Mouse (Mus musculus): ENCODE results near the gene Ipmk.
"Not testable (repeated sequence)": the region's sequence is repeated elsewhere in the genome, so short reads cannot be mapped to it uniquely, and the experiment has no call there.

Gene Ipmk

GRCm38 (mm10) chr10:71403638-71404037 is 56.1 kb downstream of the Ipmk start:
- in situ Hi-C loops (cut with MboI, MseI): loop anchor here in 1 of 2 experiments (5.0 kb wide), 1 partner anchor 76 kb away; no protein-coding TSS in a partner anchor

GRCm38 (mm10) chr10:71405523-71406217 is 58.1 kb downstream of the Ipmk start:
- in situ Hi-C loops (cut with MboI, MseI): loop anchor here in 1 of 2 experiments (5.0 kb wide), 1 partner anchor 83 kb away; no protein-coding TSS in a partner anchor

GRCm38 (mm10) chr10:71409948-71410347 is 62.4 kb downstream of the Ipmk start:
- in situ Hi-C loops (cut with MboI, MseI): loop anchor here in 1 of 2 experiments (5.0 kb wide), 1 partner anchor 88 kb away; no protein-coding TSS in a partner anchor

- in situ Hi-C loops (cut with MboI, MseI): no loop called here
Measured at GRCm38 (mm10) chr10:71413401-71413800, 65.8 kb downstream of the Ipmk start.

GRCm38 (mm10) chr10:71421531-71421930 is 74.0 kb downstream of the Ipmk start:
- in situ Hi-C loops (cut with MboI, MseI): no loop called here

GRCm38 (mm10) chr10:71422047-71423037 is 74.8 kb downstream of the Ipmk start:
- in situ Hi-C loops (cut with MboI, MseI): no loop called here

GRCm38 (mm10) chr10:71426740-71427139 is 79.2 kb downstream of the Ipmk start:
- in situ Hi-C loops (cut with MboI, MseI): no loop called here

GRCm38 (mm10) chr10:71427381-71427780 is 79.8 kb downstream of the Ipmk start:
- in situ Hi-C loops (cut with MboI, MseI): no loop called here

- in situ Hi-C loops (cut with MboI, MseI): no loop called here
Measured at GRCm38 (mm10) chr10:71428246-71428864, 80.8 kb downstream of the Ipmk start.

- in situ Hi-C loops (cut with MboI, MseI): no loop called here
Measured at GRCm38 (mm10) chr10:71430661-71431060, 83.1 kb downstream of the Ipmk start.

GRCm38 (mm10) chr10:71443086-71443485 is 95.5 kb downstream of the Ipmk start:
- in situ Hi-C loops (cut with MboI, MseI): loop anchor here in 1 of 2 experiments (10.0 kb wide), 1 partner anchor 618 kb away; no protein-coding TSS in a partner anchor

- in situ Hi-C loops (cut with MboI, MseI): loop anchor here in 1 of 2 experiments (10.0 kb wide), 1 partner anchor 623 kb away; no protein-coding TSS in a partner anchor
Measured at GRCm38 (mm10) chr10:71447661-71448060, 100.1 kb downstream of the Ipmk start.

GRCm38 (mm10) chr10:71448284-71448683 is 100.7 kb downstream of the Ipmk start:
- in situ Hi-C loops (cut with MboI, MseI): loop anchor here in 1 of 2 experiments (10.0 kb wide), 1 partner anchor 623 kb away; no protein-coding TSS in a partner anchor

- in situ Hi-C loops (cut with MboI, MseI): no loop called here
Measured at GRCm38 (mm10) chr10:71455355-71455754, 107.8 kb downstream of the Ipmk start.

- in situ Hi-C loops (cut with MboI, MseI): not testable (repeated sequence)
Measured at GRCm38 (mm10) chr10:71462371-71462770, 114.8 kb downstream of the Ipmk start.

- in situ Hi-C loops (cut with MboI, MseI): no loop called here
Measured at GRCm38 (mm10) chr10:71464417-71464816, 116.9 kb downstream of the Ipmk start.

GRCm38 (mm10) chr10:71468315-71468714 is 120.8 kb downstream of the Ipmk start:
- in situ Hi-C loops (cut with MboI, MseI): no loop called here

- in situ Hi-C loops (cut with MboI, MseI): no loop called here
Measured at GRCm38 (mm10) chr10:71469751-71470150, 122.2 kb downstream of the Ipmk start.

- in situ Hi-C loops (cut with MboI, MseI): no loop called here
Measured at GRCm38 (mm10) chr10:71472033-71472432, 124.5 kb downstream of the Ipmk start.

- in situ Hi-C loops (cut with MboI, MseI): no loop called here
Measured at GRCm38 (mm10) chr10:71473590-71473989, 126.0 kb downstream of the Ipmk start.

GRCm38 (mm10) chr10:71476471-71477080 is 129.0 kb downstream of the Ipmk start:
- in situ Hi-C loops (cut with MboI, MseI): no loop called here
